Mouse (Mus musculus) inflammation-experienced regulatory T-cells, adult 6 months (primary cell): ENCODE data around the gene Abat. TPM values are rescaled to one million over a fixed set of nuclear protein-coding genes. Genes with fewer than 3 reads are reported as not detected.

ENCODE experiments used
- polyA plus RNA-seq, 3 experiments: library from polyadenylated mRNA; unstranded; fragments of 100-300 nt; shearing (Covaris generic); gene quantifications; one replicate each; pipeline ENCODE4 v1.2.1; 2017

Gene Abat
- polyA plus RNA-seq, 3 experiments from 2014 or later: 0.67 to 1.3 (median 1.1) TPM

Other genes starting within 250 kb of the Abat start
- gene Tmem114, start 88.3 kb upstream of the Abat start, polyA plus RNA-seq: not detected
- gene Mettl22, start 42.6 kb upstream of the Abat start, polyA plus RNA-seq: 10 to 100 TPM; 10.2 to 18.3 (median 17.8) TPM
- 100 to 1,000 TPM in 1 of 3 experiments, 10 to 100 TPM in 2; 89.9 to 115 (median 99.3) TPM for gene Pmm2, start 124.2 kb downstream of the Abat start, polyA plus RNA-seq
- 10 to 100 TPM in 2 of 3 experiments, 1 to 10 TPM in 1; 8.0 to 12.6 (median 12.5) TPM for gene Tmem186, start 124.3 kb downstream of the Abat start, polyA plus RNA-seq
- 10 to 100 TPM; 14.0 to 53.9 (median 14.9) TPM for gene Carhsp1, start 158.7 kb downstream of the Abat start, polyA plus RNA-seq
- not detected for gene Gm5767, start 167.3 kb downstream of the Abat start, polyA plus RNA-seq